Mouse (Mus musculus) heart, postnatal 0 days (tissue): Measurements from ENCODE around the gene Prkaa1.

Source experiments
- CTCF ChIP-seq: IDR thresholded peaks from 2 replicates; pipeline ENCODE4 v1.5.1; 2016; ENCODE audit warnings: antibody characterized with exemption, control low read depth, low read depth
- EP300 ChIP-seq: IDR thresholded peaks from 2 replicates; pipeline ENCODE4 v1.6.1; 2016; ENCODE audit warnings: antibody characterized with exemption, low read depth

GRCm38 (mm10) chr15:5105891-5106290, 37.8 kb upstream of the Prkaa1 start:
- TF ChIP-seq EP300 (no peak), CTCF (no peak)
